Mouse (Mus musculus) neutrophil, adult 83 days (primary cell): ENCODE measurements around the gene Ino80d. TPM values are rescaled to one million over a fixed set of nuclear protein-coding genes. Genes with fewer than 3 reads are reported as not detected.

Experiments used
- total RNA-seq, 2 experiments: library from RNA; stranded (reverse); gene quantifications; one replicate each; pipeline ENCODE4 v1.2.4; 2023

The Ino80d gene
- total RNA-seq: 10 to 100 TPM; 56.7 to 57.9 TPM

DNA sequence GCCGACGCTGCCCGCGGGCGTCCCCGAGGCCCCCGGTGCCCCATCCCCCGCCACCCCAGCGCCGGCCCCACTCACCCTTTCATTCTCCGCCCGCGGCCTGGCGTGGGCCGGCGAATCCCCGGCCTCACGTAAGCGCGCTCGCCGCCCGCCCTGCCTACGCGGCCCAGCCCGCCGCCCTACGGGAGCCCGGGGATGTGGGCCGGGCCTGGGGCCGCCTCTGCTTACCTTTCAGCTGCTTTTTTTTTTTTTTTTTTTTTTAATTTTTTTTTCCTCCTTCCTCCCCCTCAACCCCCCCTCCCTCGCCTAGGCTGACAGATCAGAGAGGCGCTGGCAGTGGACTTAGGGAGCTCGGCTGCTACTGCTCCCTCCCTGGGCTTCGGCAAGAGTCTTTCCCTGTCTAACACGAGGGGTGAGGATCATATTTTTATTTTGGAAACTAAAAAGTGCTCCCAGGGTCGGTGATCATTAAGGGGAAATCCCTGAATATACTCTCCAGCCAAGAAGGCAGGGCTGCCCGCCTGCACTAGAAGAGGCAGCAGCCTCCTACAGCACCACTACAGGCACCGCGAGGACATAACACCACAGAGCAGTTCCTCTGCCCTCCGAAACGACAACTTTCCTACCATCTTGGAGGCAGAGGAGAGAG lies at the start of gene Ino80d:
Gene Ino80d, minus strand, starts transcription at position 532 of the 646 bp plus-strand sequence.

Other genes starting within 250 kb of the Ino80d start
- gene Eef1b2, start 62.2 kb upstream of the Ino80d start, total RNA-seq: 100 to 1,000 TPM; 428 to 453 TPM
- gene Ndufs1, start 62.2 kb upstream of the Ino80d start, total RNA-seq: 10 to 100 TPM; 59.0 to 62.1 TPM
- gene Gpr1, start 99.9 kb upstream of the Ino80d start, total RNA-seq: not detected
- not detected for gene Zdbf2, start 158.6 kb upstream of the Ino80d start, total RNA-seq